Mouse (Mus musculus): ENCODE data around the gene Vezt. TPM values are rescaled to one million over a fixed set of nuclear protein-coding genes. Genes with fewer than 3 reads are reported as not detected.
A peak's percentile ranks its signal among the peaks of the same experiment; 100 is the strongest.

Gene Vezt
- polyA plus RNA-seq, 1 experiment = 5.5 TPM

DNA sequence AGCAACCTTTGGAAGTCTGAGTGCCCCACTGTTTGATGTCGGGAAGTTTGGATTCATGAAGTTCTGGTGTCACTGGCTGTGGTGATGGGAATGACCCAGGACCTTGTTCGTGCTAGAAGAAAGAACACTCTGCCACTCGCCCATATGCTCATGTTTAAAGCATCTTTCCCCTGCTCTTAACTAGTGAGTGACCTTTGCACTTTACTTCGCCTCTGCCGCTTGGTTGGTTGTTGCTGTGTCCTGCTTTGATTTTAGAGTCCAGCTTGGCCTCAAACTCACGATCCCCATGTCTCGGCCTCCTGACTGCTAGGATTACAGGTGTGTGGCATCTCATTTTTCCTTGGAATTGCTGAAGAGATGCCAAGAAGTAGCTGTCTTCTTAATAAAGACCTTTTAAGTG lies 36.0 kb upstream of the Vezt start:
- peaks cover 17% of the 10 kb centered on the region; the same call in 1 of the 2 replicates for H3K4me1 ChIP-seq (ENCODE audit: control insufficient read depth, insufficient read depth, insufficient read length, low read length)
- H3K27ac ChIP-seq (ENCODE audit: insufficient read depth, low read depth, low read length) = no peak overlapping the region
- peaks cover 9% of the 10 kb centered on the region for H3K36me3 ChIP-seq (ENCODE audit: control insufficient read depth, insufficient read depth, low read length)
- H3K27me3 ChIP-seq (ENCODE audit: control insufficient read depth, insufficient read depth, low read length) = no peaks in the 10 kb centered on the region
- WGBS = 86% methylated on average over 7 of the region's 7 CpGs
- TF ChIP-seq POLR2A (IDR thresholded peaks at IDR 0.05; ENCODE audit: low read depth, low read length) (no peak), CTCF (IDR thresholded peaks at IDR 0.05; ENCODE audit: extremely low read depth, insufficient read length, insufficient replicate concordance, low read depth, low read length) (no peak)
- no peak overlapping the region for H3K4me3 ChIP-seq (ENCODE audit: low read depth, low read length)

DNA sequence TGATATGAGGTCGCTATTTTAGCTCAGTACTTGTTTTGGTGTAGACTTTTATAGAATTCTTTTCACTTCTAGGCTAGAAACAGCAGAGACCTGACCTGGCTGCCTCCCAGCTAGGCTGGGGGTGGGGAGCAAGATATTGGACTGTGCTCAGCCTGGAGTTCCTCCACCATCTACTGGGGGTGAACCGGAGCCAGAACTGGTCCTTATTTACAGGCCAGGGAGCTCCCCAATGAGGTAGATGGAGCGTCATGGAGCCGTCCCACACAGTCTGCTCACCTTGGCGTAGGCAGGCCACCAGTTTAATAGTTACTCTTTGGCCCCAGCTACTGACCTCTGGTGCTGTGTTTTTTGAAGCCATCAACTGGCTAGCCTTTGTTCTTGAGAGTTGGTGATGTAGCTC lies 33.1 kb upstream of the Vezt start:
- Histone ChIP-seq H3K27me3 (ENCODE audit: control insufficient read depth, insufficient read depth, low read length) (no peaks in the 10 kb centered on the region), H3K4me1 (ENCODE audit: control insufficient read depth, insufficient read depth, insufficient read length, low read length) (peaks cover 17% of the 10 kb centered on the region; the same call in 1 of the 2 replicates), H3K27ac (ENCODE audit: insufficient read depth, low read depth, low read length) (no peak overlapping the region), H3K4me3 (ENCODE audit: low read depth, low read length) (no peak overlapping the region), H3K36me3 (ENCODE audit: control insufficient read depth, insufficient read depth, low read length) (no peaks in the 10 kb centered on the region; the same call in 1 of the 2 replicates)
- WGBS = 40% methylated on average over 5 of the region's 5 CpGs
- TF ChIP-seq POLR2A (IDR thresholded peaks at IDR 0.05; ENCODE audit: low read depth, low read length) = no peak
- TF ChIP-seq CTCF (IDR thresholded peaks at IDR 0.05; ENCODE audit: extremely low read depth, insufficient read length, insufficient replicate concordance, low read depth, low read length) = no peak

DNA sequence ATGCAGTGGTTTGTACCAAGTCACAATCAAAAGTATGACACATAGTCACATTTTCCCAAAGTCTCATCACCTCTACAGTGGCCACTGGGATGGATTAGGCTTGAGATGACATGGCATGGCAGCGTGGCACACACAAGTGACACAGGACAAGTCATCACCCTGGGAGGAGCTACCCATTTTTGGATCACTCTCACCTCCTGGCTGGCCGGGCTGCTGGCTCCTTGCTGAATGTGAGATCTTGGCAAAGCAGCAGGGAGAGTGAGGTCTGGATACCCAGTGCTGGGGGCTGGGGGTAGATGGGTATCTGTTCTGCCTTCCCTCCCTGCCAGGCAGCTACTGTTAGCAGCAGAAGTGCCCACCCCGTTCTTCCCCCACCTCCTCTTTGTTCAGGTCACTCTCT lies 31.3 kb upstream of the Vezt start:
- H3K27me3 ChIP-seq (ENCODE audit: control insufficient read depth, insufficient read depth, low read length) = no peaks in the 10 kb centered on the region
- H3K36me3 ChIP-seq (ENCODE audit: control insufficient read depth, insufficient read depth, low read length) = no peaks in the 10 kb centered on the region; the same call in 1 of the 2 replicates
- WGBS = 94% methylated on average over 3 of the region's 3 CpGs
- no peak overlapping the region for H3K4me3 ChIP-seq (ENCODE audit: low read depth, low read length)
- peaks cover 8% of the 10 kb centered on the region; the same call in 1 of the 2 replicates for H3K4me1 ChIP-seq (ENCODE audit: control insufficient read depth, insufficient read depth, insufficient read length, low read length)
- no peak overlapping the region for H3K27ac ChIP-seq (ENCODE audit: insufficient read depth, low read depth, low read length)
- TF ChIP-seq CTCF (IDR thresholded peaks at IDR 0.05; ENCODE audit: extremely low read depth, insufficient read length, insufficient replicate concordance, low read depth, low read length) (no peak), POLR2A (IDR thresholded peaks at IDR 0.05; ENCODE audit: low read depth, low read length) (no peak)

DNA sequence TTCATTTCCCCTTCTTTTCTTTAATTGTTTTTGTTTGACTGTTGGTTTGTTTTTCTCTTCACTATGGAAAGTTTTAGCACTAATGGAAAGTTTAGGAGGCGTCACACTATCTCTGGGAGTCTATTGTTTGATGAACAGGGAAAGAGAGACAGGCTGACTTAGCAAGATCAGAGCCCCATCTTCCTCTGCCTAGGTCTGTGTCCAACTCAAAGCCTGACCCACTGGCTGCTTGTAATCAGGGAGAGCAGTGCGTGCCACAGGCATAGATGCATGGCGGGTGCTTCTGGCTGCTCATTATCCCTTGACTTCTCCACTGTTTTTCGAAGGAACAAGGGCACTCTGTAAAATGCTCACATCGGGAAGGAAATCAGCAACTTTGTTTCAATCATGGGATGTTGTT lies 26.7 kb upstream of the Vezt start:
- no peaks in the 10 kb centered on the region for H3K27me3 ChIP-seq (ENCODE audit: control insufficient read depth, insufficient read depth, low read length)
- no peak for TF ChIP-seq POLR2A (IDR thresholded peaks at IDR 0.05; ENCODE audit: low read depth, low read length)
- TF ChIP-seq CTCF (IDR thresholded peaks at IDR 0.05; ENCODE audit: extremely low read depth, insufficient read length, insufficient replicate concordance, low read depth, low read length) = no peak
- H3K27ac ChIP-seq (ENCODE audit: insufficient read depth, low read depth, low read length) = no peak overlapping the region
- WGBS = 84% methylated on average over 5 of the region's 5 CpGs
- no peak overlapping the region for H3K4me3 ChIP-seq (ENCODE audit: low read depth, low read length)
- H3K4me1 ChIP-seq (ENCODE audit: control insufficient read depth, insufficient read depth, insufficient read length, low read length) = peaks cover 8% of the 10 kb centered on the region
- H3K36me3 ChIP-seq (ENCODE audit: control insufficient read depth, insufficient read depth, low read length) = no peaks in the 10 kb centered on the region; the same call in 1 of the 2 replicates

DNA sequence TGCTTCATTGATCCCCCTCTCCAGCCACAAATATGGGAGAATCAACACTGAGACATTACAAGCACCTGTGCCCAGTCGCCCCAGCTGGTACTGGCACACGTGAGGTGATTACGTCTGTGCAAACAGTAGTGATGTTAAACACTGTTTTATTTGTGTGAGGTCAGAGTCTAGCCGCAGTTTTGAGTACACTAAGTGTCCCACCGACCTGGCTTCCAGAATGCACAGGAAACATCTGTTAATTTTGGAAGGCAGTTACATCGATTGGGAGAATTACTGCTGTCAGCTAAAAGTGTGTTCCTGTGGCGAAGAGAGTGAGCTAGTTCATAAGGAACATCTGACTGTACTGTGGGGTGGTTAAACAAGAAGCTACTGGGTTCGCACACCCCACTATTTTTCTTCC lies 24.6 kb upstream of the Vezt start:
- H3K36me3 ChIP-seq (ENCODE audit: control insufficient read depth, insufficient read depth, low read length) = no peaks in the 10 kb centered on the region
- H3K27ac ChIP-seq (ENCODE audit: insufficient read depth, low read depth, low read length) = peak overlapping the region; percentile 71
- no peaks in the 10 kb centered on the region for H3K27me3 ChIP-seq (ENCODE audit: control insufficient read depth, insufficient read depth, low read length)
- H3K4me3 ChIP-seq (ENCODE audit: low read depth, low read length) = no peak overlapping the region
- TF ChIP-seq POLR2A (IDR thresholded peaks at IDR 0.05; ENCODE audit: low read depth, low read length) (no peak), CTCF (IDR thresholded peaks at IDR 0.05; ENCODE audit: extremely low read depth, insufficient read length, insufficient replicate concordance, low read depth, low read length) (no peak)
- WGBS = 23% methylated on average over 8 of the region's 8 CpGs
- H3K4me1 ChIP-seq (ENCODE audit: control insufficient read depth, insufficient read depth, insufficient read length, low read length) = peaks cover 8% of the 10 kb centered on the region

- Histone ChIP-seq H3K4me3 (ENCODE audit: low read depth, low read length) (no peak overlapping the region), H3K27ac (ENCODE audit: insufficient read depth, low read depth, low read length) (peak overlapping the region; percentile 71), H3K27me3 (ENCODE audit: control insufficient read depth, insufficient read depth, low read length) (no peaks in the 10 kb centered on the region), H3K4me1 (ENCODE audit: control insufficient read depth, insufficient read depth, insufficient read length, low read length) (peaks cover 8% of the 10 kb centered on the region), H3K36me3 (ENCODE audit: control insufficient read depth, insufficient read depth, low read length) (no peaks in the 10 kb centered on the region)
- TF ChIP-seq CTCF (IDR thresholded peaks at IDR 0.05; ENCODE audit: extremely low read depth, insufficient read length, insufficient replicate concordance, low read depth, low read length) = no peak
- no peak for TF ChIP-seq POLR2A (IDR thresholded peaks at IDR 0.05; ENCODE audit: low read depth, low read length)
- WGBS = 33% methylated on average over 8 of the region's 8 CpGs
These were observed 24.0 kb upstream of the Vezt start for GRCm38 (mm10) chr10:94059618-94060055.

DNA sequence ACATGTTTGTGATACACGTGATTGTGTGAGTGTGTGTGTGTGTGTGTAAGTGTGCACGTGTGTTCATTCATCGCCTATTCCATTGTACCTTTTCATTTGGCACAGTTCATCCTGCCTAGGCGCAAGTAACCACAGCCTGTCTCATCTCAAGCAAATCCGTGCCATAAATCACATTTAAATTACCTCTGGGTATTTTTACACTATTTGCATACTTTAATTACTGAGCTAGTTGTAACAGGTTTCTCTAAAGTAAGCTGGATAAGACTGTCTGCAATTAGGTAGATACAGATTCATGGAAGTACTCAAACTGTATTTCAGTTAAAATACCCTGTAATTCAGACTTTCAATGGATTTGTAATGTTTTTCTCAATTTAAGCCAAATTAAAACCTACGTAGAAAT lies 20.9 kb upstream of the Vezt start:
- no peak for TF ChIP-seq CTCF (IDR thresholded peaks at IDR 0.05; ENCODE audit: extremely low read depth, insufficient read length, insufficient replicate concordance, low read depth, low read length)
- TF ChIP-seq POLR2A (IDR thresholded peaks at IDR 0.05; ENCODE audit: low read depth, low read length) = no peak
- 92% methylated on average over 6 of the region's 6 CpGs for WGBS
- H3K27ac ChIP-seq (ENCODE audit: insufficient read depth, low read depth, low read length) = no peak overlapping the region
- H3K4me1 ChIP-seq (ENCODE audit: control insufficient read depth, insufficient read depth, insufficient read length, low read length) = peaks cover 8% of the 10 kb centered on the region
- no peaks in the 10 kb centered on the region for H3K36me3 ChIP-seq (ENCODE audit: control insufficient read depth, insufficient read depth, low read length)
- no peak overlapping the region for H3K4me3 ChIP-seq (ENCODE audit: low read depth, low read length)
- no peaks in the 10 kb centered on the region for H3K27me3 ChIP-seq (ENCODE audit: control insufficient read depth, insufficient read depth, low read length)
